Mouse (Mus musculus) neural tube, embryonic 11.5 days (tissue): ENCODE data around the gene 1700125H20Rik. TPM values are rescaled to one million over a fixed set of nuclear protein-coding genes. Genes with fewer than 3 reads are reported as not detected.

Experiments
- polyA plus RNA-seq: library from polyadenylated mRNA; unstranded; fragments of >200 nt; fragmentation: Nextera tagmentation; extraction: Ambion mirVana; gene quantifications from 2 replicates; pipeline ENCODE4 v1.2.1, GENCODE M21; 2014

1700125H20Rik gene
- polyA plus RNA-seq, 1 experiment from 2014 or later, result 0.60 TPM

Other genes with a start within 250 kb of the 1700125H20Rik start
- 2.0 and 2.9 TPM in 2 replicates for gene Car4, start 212.6 kb upstream of the 1700125H20Rik start, polyA plus RNA-seq
- 7.9 and 8.6 TPM in 2 replicates for gene Usp32, start 30.2 kb upstream of the 1700125H20Rik start, polyA plus RNA-seq
- gene Appbp2, start 64.7 kb downstream of the 1700125H20Rik start, polyA plus RNA-seq, result 61.5 and 65.2 TPM in 2 replicates
- 28.0 and 29.9 TPM in 2 replicates for gene Ppm1d, start 140.8 kb downstream of the 1700125H20Rik start, polyA plus RNA-seq
- gene Bcas3, start 182.8 kb downstream of the 1700125H20Rik start, polyA plus RNA-seq, result 42.2 and 44.3 TPM in 2 replicates